Mouse (Mus musculus) heart, adult 2 months (tissue): ENCODE measurements around the gene Ttc28.

ENCODE experiments used
- EP300 ChIP-seq: fragments of 200-500 bp; IDR thresholded peaks from 2 replicates; pipeline ENCODE4 v1.6.1; 2011; ENCODE audit warnings: low read depth, low read length, control low read depth; ENCODE audit not compliant: insufficient read depth
- POLR2A ChIP-seq: fragments of 200-500 bp; IDR thresholded peaks from 2 replicates; pipeline ENCODE4 v1.6.1; 2011; ENCODE audit warnings: mild to moderate bottlenecking, low read depth, low read length, control low read depth; ENCODE audit not compliant: insufficient read depth

DNA sequence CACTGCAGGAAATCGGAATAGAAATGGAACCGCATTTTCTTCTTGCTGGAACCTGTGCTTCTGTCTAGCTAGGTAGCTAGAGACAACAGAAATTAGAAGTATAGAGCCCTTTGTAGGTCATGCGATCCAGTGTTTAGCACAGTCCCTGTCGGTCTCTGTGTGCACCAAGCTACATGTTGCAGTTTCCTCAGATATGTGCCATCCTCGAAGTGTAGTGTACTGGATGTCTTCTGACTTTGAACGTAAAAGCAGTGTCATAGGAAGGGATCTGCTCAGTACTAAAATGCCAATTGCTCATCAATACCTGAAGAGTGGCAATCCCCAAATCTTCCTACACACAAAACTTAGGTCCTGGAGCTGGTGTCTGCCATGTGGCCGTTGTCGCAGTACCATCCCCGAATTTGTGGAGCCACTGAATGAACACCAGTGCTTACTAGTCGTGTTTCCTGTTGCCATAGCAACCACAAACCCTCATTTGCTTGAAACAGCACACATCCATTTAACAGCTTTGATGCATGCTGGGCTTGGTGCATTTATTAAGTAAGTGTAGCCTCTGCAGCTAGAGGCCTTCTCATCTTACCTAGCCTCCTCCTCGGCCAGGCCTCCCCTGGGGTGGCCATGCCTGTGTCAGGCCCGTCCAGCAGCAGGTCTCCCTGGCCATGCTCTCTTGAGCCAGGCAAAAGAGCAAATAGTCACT, 243.6 kb downstream of the Ttc28 start:
- TF ChIP-seq EP300: no peak
- no peak for TF ChIP-seq POLR2A
